Mouse (Mus musculus) embryonic facial prominence, embryonic 13.5 days (tissue): Measurements from ENCODE around the gene Gpr180. TPM values are rescaled to one million over a fixed set of nuclear protein-coding genes. Genes with fewer than 3 reads are reported as not detected.
A peak's percentile ranks its signal among the peaks of the same experiment; 100 is the strongest.

Source experiments
- ATAC-seq: fragments of 200-750 bp; cut with Nextera tagmentation; 2 replicates; pipeline ENCODE4 v1.8.0; 2017; ENCODE audit warnings: low read depth; ENCODE audit not compliant: insufficient number of reproducible peaks, insufficient read depth, low FRiP score, low TSS enrichment
- H3K27ac ChIP-seq: fragments of 300-500 bp; sonication (generic); 2 replicates; pipeline ENCODE4 v1.5.1; 2015; ENCODE audit warnings: moderate library complexity, mild to moderate bottlenecking, inconsistent platforms
- H3K27me3 ChIP-seq: fragments of 300-500 bp; sonication (generic); 2 replicates; pipeline ENCODE4 v1.6.1; 2015; ENCODE audit warnings: mild to moderate bottlenecking, inconsistent platforms
- H3K36me3 ChIP-seq: fragments of 300-500 bp; sonication (generic); 2 replicates; pipeline ENCODE4 v1.6.1; 2015; ENCODE audit warnings: mild to moderate bottlenecking, inconsistent platforms
- H3K4me1 ChIP-seq: fragments of 300-500 bp; sonication (generic); 2 replicates; pipeline ENCODE4 v1.6.1; 2015; ENCODE audit warnings: inconsistent platforms
- H3K4me2 ChIP-seq: fragments of 300-500 bp; sonication (generic); 2 replicates; pipeline ENCODE4 v1.6.1; 2015; ENCODE audit warnings: moderate library complexity, mild to moderate bottlenecking, inconsistent platforms
- H3K4me3 ChIP-seq: fragments of 300-500 bp; sonication (generic); 2 replicates; pipeline ENCODE4 v1.5.1; 2015; ENCODE audit warnings: mild to moderate bottlenecking, inconsistent platforms
- H3K9ac ChIP-seq: fragments of 300-500 bp; sonication (generic); 2 replicates; pipeline ENCODE4 v1.6.1; 2015; ENCODE audit warnings: mild to moderate bottlenecking, inconsistent platforms
- H3K9me3 ChIP-seq: fragments of 300-500 bp; sonication (generic); 2 replicates; pipeline ENCODE4 v1.6.1; 2016; ENCODE audit warnings: inconsistent platforms
- WGBS: fragments of 180-500 bp; shearing (Covaris S2); methylation state at CpG from one replicate; pipeline ENCODE4 v1.1.7; 2015; ENCODE audit warnings: mixed read lengths; 5-methylcytosine and 5-hydroxymethylcytosine counted together
- polyA plus RNA-seq: library from polyadenylated mRNA; unstranded; fragments of >200 nt; fragmentation: Nextera tagmentation; extraction: Ambion mirVana; gene quantifications from 2 replicates; pipeline ENCODE4 v1.2.1, GENCODE M21; 2015

The Gpr180 gene
- polyA plus RNA-seq, 1 experiment from 2014 or later, result 63.7 TPM

- no peaks in the 10 kb centered on the region for H3K9me3 ChIP-seq
- H3K9ac ChIP-seq, result no peak overlapping the region
- peaks cover 76% of the 10 kb centered on the region for H3K36me3 ChIP-seq
- 85% methylated on average over 10 of the region's 10 CpGs for whole genome bisulfite sequencing
- no peak for ATAC-seq
- H3K4me3 ChIP-seq, result no peak overlapping the region
- no peaks in the 10 kb centered on the region for H3K27me3 ChIP-seq
- H3K4me2 ChIP-seq, result no peak overlapping the region
- no peak overlapping the region for H3K27ac ChIP-seq
- H3K4me1 ChIP-seq, result no peaks in the 10 kb centered on the region
These were observed 19.8 kb downstream of the Gpr180 start for GRCm38 (mm10) chr14:118156740-118157139.

DNA sequence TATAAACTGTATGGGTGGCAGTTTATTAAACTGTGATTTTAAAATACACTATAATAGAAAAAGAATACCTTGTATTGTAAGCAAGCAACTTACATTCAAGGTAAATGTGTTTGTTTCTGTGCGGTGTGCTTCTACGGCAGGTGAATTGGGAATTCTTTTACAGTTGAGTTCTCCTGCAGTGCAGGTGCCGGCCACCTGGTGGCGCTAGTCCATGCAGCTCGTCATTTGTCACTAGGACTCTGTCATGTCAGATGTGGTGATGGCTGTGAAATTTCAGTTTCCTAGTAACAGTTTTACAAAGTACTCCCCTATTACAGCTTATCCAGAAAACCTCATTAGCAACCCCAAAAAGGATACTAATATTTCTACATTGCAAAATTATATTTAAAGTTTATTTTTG, 20.2 kb downstream of the Gpr180 start:
- no peaks in the 10 kb centered on the region for H3K9me3 ChIP-seq
- no peak overlapping the region for H3K27ac ChIP-seq
- H3K36me3 ChIP-seq, result peaks cover 80% of the 10 kb centered on the region
- ATAC-seq, result no peak
- WGBS, result 29% methylated on average over 5 of the region's 5 CpGs
- no peak overlapping the region for H3K4me2 ChIP-seq
- no peak overlapping the region for H3K4me3 ChIP-seq
- H3K9ac ChIP-seq, result no peak overlapping the region
- H3K4me1 ChIP-seq, result no peaks in the 10 kb centered on the region
- no peaks in the 10 kb centered on the region for H3K27me3 ChIP-seq

DNA sequence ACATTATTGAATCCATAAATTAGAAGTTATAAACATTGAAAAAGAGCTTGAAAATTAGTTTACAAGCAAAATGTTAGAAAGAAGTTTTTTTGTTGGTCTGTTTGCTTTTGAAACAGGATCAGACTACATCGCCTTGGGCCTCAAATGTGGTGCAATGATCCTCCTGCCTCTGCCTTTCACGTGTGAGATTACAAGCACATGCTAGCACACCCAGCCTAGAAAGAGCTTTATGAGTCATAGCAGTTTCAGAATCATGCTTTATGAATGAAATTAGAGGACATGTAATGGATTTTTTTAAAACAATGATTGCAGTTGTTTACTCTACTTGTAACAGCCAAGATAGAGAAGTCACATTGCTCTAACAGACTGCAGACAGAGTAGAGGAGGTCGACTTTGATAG, 24.8 kb downstream of the Gpr180 start:
- Histone ChIP-seq H3K27me3 (no peaks in the 10 kb centered on the region), H3K9me3 (no peaks in the 10 kb centered on the region), H3K27ac (no peak overlapping the region), H3K4me1 (no peaks in the 10 kb centered on the region), H3K4me2 (no peak overlapping the region), H3K4me3 (no peak overlapping the region), H3K9ac (no peak overlapping the region), H3K36me3 (peaks cover 60% of the 10 kb centered on the region)
- WGBS, result 87% methylated on average over 3 of the region's 3 CpGs
- no peak for ATAC-seq

DNA sequence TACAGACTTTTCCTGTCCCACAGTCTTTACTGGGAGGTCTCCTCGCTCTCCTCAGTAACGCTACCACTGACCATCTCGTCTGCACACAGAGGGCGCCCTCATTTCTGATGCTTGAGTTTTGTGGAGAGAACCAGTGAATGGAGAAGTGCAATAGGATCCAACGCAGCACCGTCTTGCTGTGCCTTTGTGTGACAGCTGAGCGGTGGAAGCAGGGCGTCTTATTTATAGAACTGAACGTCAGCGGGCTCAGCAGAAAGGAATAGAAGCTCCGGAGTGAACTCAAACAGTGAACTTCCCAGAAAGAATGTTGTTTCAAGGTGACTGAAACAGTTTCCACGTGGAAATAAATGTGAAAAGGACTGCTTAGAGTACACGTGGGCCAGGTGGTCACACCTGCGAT, 25.7 kb downstream of the Gpr180 start:
- 81% methylated on average over 14 of the region's 14 CpGs for WGBS
- Histone ChIP-seq H3K4me1 (no peaks in the 10 kb centered on the region), H3K4me2 (no peak overlapping the region), H3K27ac (no peak overlapping the region), H3K27me3 (no peaks in the 10 kb centered on the region), H3K4me3 (no peak overlapping the region), H3K36me3 (peaks cover 59% of the 10 kb centered on the region), H3K9me3 (no peaks in the 10 kb centered on the region), H3K9ac (no peak overlapping the region)
- ATAC-seq, result no peak; the same call in 1 of the 2 replicates

DNA sequence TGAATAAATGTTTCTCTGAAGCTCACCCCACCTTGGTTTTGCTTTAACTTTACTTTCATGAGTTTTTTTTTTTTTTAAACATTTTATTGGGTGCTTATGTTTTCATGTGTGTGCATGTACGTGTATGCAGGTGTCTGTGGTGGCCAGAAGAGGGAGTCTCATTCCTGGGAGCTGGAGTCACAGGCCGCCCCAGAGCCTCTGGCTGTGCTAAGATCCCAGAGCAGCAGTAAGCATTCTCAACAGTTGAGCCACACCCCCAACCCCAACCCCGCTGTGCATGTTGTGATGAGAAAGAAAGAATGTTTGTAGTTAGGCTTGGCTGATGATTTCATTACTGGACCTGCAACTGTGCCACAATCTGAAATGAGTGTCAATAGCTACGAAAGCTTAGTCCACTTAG, 31.8 kb downstream of the Gpr180 start:
- no peak overlapping the region for H3K4me2 ChIP-seq

DNA sequence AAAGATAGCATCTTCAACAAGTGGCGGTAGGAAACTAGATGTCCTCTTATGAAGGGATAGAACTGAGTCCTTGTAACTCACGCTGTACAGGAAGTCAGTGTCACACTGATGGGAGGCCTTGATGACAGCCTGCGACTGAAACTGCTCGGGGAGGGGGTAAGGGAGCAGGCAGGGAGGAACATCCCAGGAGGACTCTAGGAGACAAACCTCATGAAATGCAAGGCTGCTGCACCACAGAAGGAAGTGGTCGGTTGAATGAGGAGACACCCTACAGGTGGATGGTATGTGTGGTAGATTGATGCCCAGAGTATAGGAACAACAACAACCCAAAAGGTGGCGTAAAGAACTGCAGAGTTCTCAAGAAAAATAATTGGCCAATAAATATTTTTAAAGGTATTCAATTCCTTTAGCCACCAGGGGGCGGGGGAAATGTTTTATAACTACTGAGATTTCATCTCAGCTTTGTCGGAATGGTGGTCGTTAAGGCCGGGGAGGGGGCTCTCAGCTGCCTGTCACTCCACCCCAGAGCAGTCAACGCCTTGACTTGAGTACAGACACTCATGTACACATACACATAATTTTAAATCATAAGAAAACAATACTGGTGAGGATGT, 36.7 kb downstream of the Gpr180 start:
- H3K4me3 ChIP-seq, result no peak overlapping the region
- ATAC-seq, result no peak
- H3K27me3 ChIP-seq, result no peaks in the 10 kb centered on the region
- no peak overlapping the region for H3K27ac ChIP-seq
- peaks cover 16% of the 10 kb centered on the region for H3K36me3 ChIP-seq
- 75% methylated on average over 11 of the region's 11 CpGs for WGBS
- H3K9me3 ChIP-seq, result no peaks in the 10 kb centered on the region
- 0 out of 2 replicates have a peak, but pooled peaks cover 4% of the 10 kb centered on the region for H3K4me1 ChIP-seq
- H3K4me2 ChIP-seq, result no peak overlapping the region
- no peak overlapping the region for H3K9ac ChIP-seq

More for the DNA sequence above, 31.8 kb downstream of the Gpr180 start:
- peaks cover 24% of the 10 kb centered on the region for H3K36me3 ChIP-seq
- H3K27me3 ChIP-seq, result no peaks in the 10 kb centered on the region
- H3K27ac ChIP-seq, result no peak overlapping the region
- ATAC-seq, result no peak
- no peak overlapping the region for H3K4me3 ChIP-seq
- no peaks in the 10 kb centered on the region for H3K4me1 ChIP-seq
- no peaks in the 10 kb centered on the region for H3K9me3 ChIP-seq
- 96% methylated on average over 4 of the region's 4 CpGs for WGBS
- H3K9ac ChIP-seq, result no peak overlapping the region

DNA sequence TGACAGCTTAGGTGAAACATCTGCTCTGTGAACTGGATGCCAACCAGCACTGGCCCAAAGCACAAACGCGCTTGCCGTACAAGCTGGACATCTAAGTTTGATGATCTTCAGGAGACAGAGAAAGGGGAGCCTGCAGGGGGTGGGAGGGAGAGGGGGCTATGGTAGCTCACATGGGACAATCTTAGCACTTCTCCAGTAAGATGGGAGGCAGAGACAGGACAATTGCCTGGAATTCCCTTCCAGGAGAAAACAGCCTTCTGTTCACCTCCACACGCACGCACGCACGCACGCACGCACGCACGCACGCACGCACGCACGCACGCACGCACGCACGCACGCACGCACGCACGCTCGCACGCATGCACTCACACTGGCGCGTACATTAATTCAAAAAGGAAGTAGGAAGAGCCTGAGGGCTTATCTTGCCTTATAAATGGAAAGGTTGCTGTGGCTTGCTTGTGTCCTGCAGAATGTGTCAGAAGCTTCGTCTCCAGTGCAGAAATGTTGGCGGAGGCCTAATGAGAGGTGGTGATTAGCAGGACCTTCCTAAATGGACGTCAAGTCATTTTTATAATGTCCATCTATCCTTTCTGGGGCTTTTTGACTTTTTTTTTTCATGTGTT, 38.2 kb downstream of the Gpr180 start:
- Histone ChIP-seq H3K9ac (no peak overlapping the region), H3K4me2 (no peak overlapping the region), H3K27me3 (no peaks in the 10 kb centered on the region), H3K9me3 (no peaks in the 10 kb centered on the region), H3K27ac (no peak overlapping the region), H3K4me3 (no peak overlapping the region), H3K4me1 (0 out of 2 replicates have a peak, but pooled peaks cover 7% of the 10 kb centered on the region), H3K36me3 (peaks cover 3% of the 10 kb centered on the region; the same call in 1 of the 2 replicates)
- WGBS, result 83% methylated on average over 30 of the region's 30 CpGs
- ATAC-seq, result no peak

DNA sequence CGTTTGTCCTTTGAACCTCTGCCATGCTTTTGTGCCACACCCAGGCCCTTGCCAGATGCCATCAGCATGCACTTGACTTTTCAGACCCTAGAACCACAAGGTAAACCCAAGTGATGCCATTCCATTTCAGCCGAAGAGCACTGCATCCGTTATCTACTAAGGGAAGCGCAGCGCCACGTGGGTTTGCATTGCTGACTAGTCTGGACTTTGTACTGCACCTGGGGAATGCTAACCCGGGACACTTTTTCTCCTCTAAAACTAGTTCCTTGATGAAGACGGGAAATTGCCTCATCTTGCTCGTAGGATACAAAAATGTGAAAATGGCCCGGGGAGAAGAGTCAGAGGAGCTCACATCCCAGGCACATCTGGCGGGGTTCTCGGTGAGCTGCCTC, 38.7 kb downstream of the Gpr180 start:
- H3K4me3 ChIP-seq, result no peak overlapping the region
- 0 out of 2 replicates have a peak, but pooled peaks cover 7% of the 10 kb centered on the region for H3K4me1 ChIP-seq
- H3K9me3 ChIP-seq, result no peaks in the 10 kb centered on the region
- H3K36me3 ChIP-seq, result no peaks in the 10 kb centered on the region
- no peaks in the 10 kb centered on the region for H3K27me3 ChIP-seq
- WGBS, result 68% methylated on average over 12 of the region's 12 CpGs
- no peak for ATAC-seq
- no peak overlapping the region for H3K9ac ChIP-seq
- H3K4me2 ChIP-seq, result no peak overlapping the region
- H3K27ac ChIP-seq, result no peak overlapping the region

DNA sequence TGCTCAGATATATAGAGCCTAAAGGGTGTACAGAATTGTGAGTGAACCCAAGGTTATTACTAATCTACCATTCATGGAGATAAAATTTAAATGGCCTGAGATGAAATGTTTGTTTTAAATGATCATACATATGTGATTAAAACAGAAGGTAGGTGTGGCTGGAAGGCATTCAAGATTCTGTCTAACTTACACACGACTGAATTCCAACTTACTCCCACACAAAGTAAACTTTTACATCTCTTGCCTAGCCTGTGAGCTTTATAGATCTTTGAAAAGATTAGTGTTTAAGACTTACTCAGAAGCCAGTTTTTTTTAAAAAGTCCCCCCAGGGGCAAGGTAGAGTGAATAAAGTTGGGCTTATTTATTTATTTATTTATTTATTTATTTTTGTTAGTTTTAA, 42.3 kb downstream of the Gpr180 start:
- Histone ChIP-seq H3K27ac (no peak overlapping the region), H3K27me3 (no peaks in the 10 kb centered on the region), H3K4me3 (no peak overlapping the region), H3K36me3 (no peaks in the 10 kb centered on the region), H3K4me2 (no peak overlapping the region), H3K9ac (no peak overlapping the region), H3K9me3 (no peaks in the 10 kb centered on the region), H3K4me1 (0 out of 2 replicates have a peak, but pooled peaks cover 7% of the 10 kb centered on the region)
- ATAC-seq, result no peak
- WGBS, result 47% methylated on average over 1 of the region's 1 CpGs

DNA sequence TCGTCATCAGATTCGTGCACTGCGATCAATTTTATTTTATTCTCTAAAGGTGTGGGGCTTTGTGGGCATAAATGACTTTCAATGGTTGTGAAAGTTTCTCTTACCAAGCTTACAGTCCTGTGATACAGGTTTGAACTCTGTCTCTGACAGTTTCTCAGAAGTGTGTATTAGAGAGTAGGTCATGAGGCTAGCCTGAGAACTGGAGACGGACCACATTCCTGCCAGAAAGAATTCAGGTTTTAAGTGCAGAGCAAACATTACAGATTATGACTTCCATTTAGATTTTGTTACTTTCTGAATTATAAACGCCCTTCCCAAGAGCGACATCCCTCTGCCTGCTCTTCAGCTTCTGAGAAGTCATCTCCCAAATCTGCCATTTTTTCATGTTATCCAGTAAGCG, 42.7 kb downstream of the Gpr180 start:
- WGBS, result 33% methylated on average over 7 of the region's 7 CpGs
- Histone ChIP-seq H3K36me3 (no peaks in the 10 kb centered on the region), H3K4me3 (peak overlapping the region; percentile 56), H3K9me3 (no peaks in the 10 kb centered on the region), H3K4me1 (0 out of 2 replicates have a peak, but pooled peaks cover 7% of the 10 kb centered on the region), H3K27ac (peak overlapping the region; percentile 69; the same call in 1 of the 2 replicates), H3K9ac (peak overlapping the region; percentile 73), H3K27me3 (no peaks in the 10 kb centered on the region), H3K4me2 (peak overlapping the region; percentile 77)
- ATAC-seq, result no peak

- Histone ChIP-seq H3K4me1 (0 out of 2 replicates have a peak, but pooled peaks cover 7% of the 10 kb centered on the region), H3K4me3 (peak overlapping the region; percentile 56), H3K9me3 (no peaks in the 10 kb centered on the region), H3K27ac (peak overlapping the region; percentile 69), H3K27me3 (no peaks in the 10 kb centered on the region), H3K4me2 (peak overlapping the region; percentile 77), H3K9ac (peak overlapping the region; percentile 73), H3K36me3 (no peaks in the 10 kb centered on the region)
- WGBS, result 0% methylated on average over 20 of the region's 20 CpGs
- 0 out of 2 replicates have a peak, but pooled peaks have one; percentile 67 for ATAC-seq
These were observed 43.2 kb downstream of the Gpr180 start for GRCm38 (mm10) chr14:118180117-118180557.

- Histone ChIP-seq H3K36me3 (no peaks in the 10 kb centered on the region), H3K4me2 (peak overlapping the region; percentile 77), H3K27ac (peak overlapping the region; percentile 69), H3K4me3 (peak overlapping the region; percentile 56), H3K9ac (peak overlapping the region; percentile 73; the same call in 1 of the 2 replicates), H3K27me3 (no peaks in the 10 kb centered on the region), H3K9me3 (no peaks in the 10 kb centered on the region), H3K4me1 (0 out of 2 replicates have a peak, but pooled peaks cover 4% of the 10 kb centered on the region)
- no peak for ATAC-seq
- WGBS, result 5% methylated on average over 10 of the region's 10 CpGs
These were observed 43.8 kb downstream of the Gpr180 start for GRCm38 (mm10) chr14:118180711-118181177.
